Mouse (Mus musculus): ENCODE measurements around the gene Rrp15. TPM values are rescaled to one million over a fixed set of nuclear protein-coding genes. Genes with fewer than 3 reads are reported as not detected.

The Rrp15 gene
- polyA plus RNA-seq, 1 experiment from 2014 or later, result 40.3 TPM

Other genes starting within 250 kb of the Rrp15 start
- gene Tgfb2, start 43.4 kb downstream of the Rrp15 start, polyA plus RNA-seq (2015; fragmentation: Nextera tagmentation; extraction: Ambion mirVana), result 42.2 and 43.6 TPM in 2 replicates
- 0.19 and 0.20 TPM in 2 replicates for gene D1Pas1, start 218.1 kb upstream of the Rrp15 start, polyA plus RNA-seq (2015; fragmentation: Nextera tagmentation; extraction: Ambion mirVana)